Mouse (Mus musculus) brain, embryonic 14.5 days (tissue): ENCODE data around the gene Rnf26.
"Not testable (repeated sequence)": the region's sequence is repeated elsewhere in the genome, so short reads cannot be mapped to it uniquely, and the experiment has no call there.

Source experiments
- CTCF ChIP-seq: fragments of 200-500 bp; IDR thresholded peaks from 2 replicates; pipeline ENCODE4 v1.5.1; 2012; ENCODE audit warnings: inconsistent platforms, mild to moderate bottlenecking, moderate library complexity, borderline replicate concordance; ENCODE audit not compliant: insufficient read depth, insufficient read length; ENCODE audit errors: extremely low read depth
- POLR2A ChIP-seq: fragments of 200-500 bp; IDR thresholded peaks from 2 replicates; pipeline ENCODE4 v1.6.1; 2012; ENCODE audit warnings: mild to moderate bottlenecking, inconsistent platforms, borderline replicate concordance; ENCODE audit not compliant: poor library complexity, insufficient read depth, insufficient read length, severe bottlenecking; ENCODE audit errors: extremely low read depth

- not testable (repeated sequence) for TF ChIP-seq CTCF, POLR2A
These were observed 1.4 kb downstream of the Rnf26 start for GRCm38 (mm10) chr9:44111909-44112308.
